Mouse (Mus musculus) liver, embryonic 14.5 days (tissue): ENCODE results near the gene Rassf3. TPM values are rescaled to one million over a fixed set of nuclear protein-coding genes. Genes with fewer than 3 reads are reported as not detected.

ENCODE experiments used
- ATAC-seq: fragments of 200-750 bp; cut with Nextera tagmentation; 2 replicates; pipeline ENCODE4 v1.8.0; 2017; ENCODE audit warnings: moderate number of reproducible peaks, mild to moderate bottlenecking, moderate library complexity; ENCODE audit not compliant: insufficient read depth
- DNase-seq, 3 experiments: peaks; one replicate each; pipeline ENCODE4 v3.0.0-alpha.2; 2012 to 2013; ENCODE audit warnings: low read depth in 3 of 3, low spot score in 3 of 3
- H3K27ac ChIP-seq: fragments of 300-500 bp; sonication (generic); 2 replicates; pipeline ENCODE4 v1.5.1; 2014; ENCODE audit warnings: moderate library complexity, mild to moderate bottlenecking, control low read depth, inconsistent platforms
- H3K27me3 ChIP-seq: fragments of 300-500 bp; sonication (generic); 2 replicates; pipeline ENCODE4 v1.6.1; 2014; ENCODE audit warnings: mild to moderate bottlenecking, low read length, moderate library complexity; ENCODE audit not compliant: control insufficient read depth, insufficient read depth
- H3K36me3 ChIP-seq: fragments of 300-500 bp; sonication (generic); replicated peaks from 2 replicates; pipeline ENCODE4 v1.6.1; 2014; ENCODE audit warnings: low read depth; ENCODE audit not compliant: control insufficient read depth, insufficient read depth
- H3K4me1 ChIP-seq, 2 experiments: fragments of 200-500 bp in 1 of 2; fragments of 300-500 bp in 1 of 2; sonication (generic) in 1 of 2; replicated peaks; 2 replicates each; pipeline ENCODE4 v1.6.1; 2012 to 2014; ENCODE audit warnings: antibody characterized with exemption in 1 of 2, inconsistent platforms in 1 of 2, low read length in 1 of 2; ENCODE audit not compliant: control insufficient read depth in 2 of 2, insufficient read depth in 2 of 2
- H3K4me2 ChIP-seq: fragments of 300-500 bp; sonication (generic); 2 replicates; pipeline ENCODE4 v1.6.1; 2014; ENCODE audit warnings: low read depth, mild to moderate bottlenecking, control low read depth, moderate library complexity
- H3K4me3 ChIP-seq, 2 experiments: fragments of 200-500 bp in 1 of 2; fragments of 300-500 bp in 1 of 2; sonication (generic) in 1 of 2; 2 replicates each; pipeline ENCODE4 v1.5.1; 2012 to 2014; ENCODE audit warnings: low read depth in 2 of 2, low read length in 2 of 2, mild to moderate bottlenecking in 2 of 2, control low read depth in 1 of 2, inconsistent platforms in 1 of 2, moderate library complexity in 1 of 2; ENCODE audit not compliant: insufficient read depth in 1 of 2
- H3K9ac ChIP-seq: fragments of 300-500 bp; sonication (generic); replicated peaks from 2 replicates; pipeline ENCODE4 v1.6.1; 2014; ENCODE audit warnings: mild to moderate bottlenecking, control low read depth, moderate library complexity
- H3K9me3 ChIP-seq: fragments of 300-500 bp; sonication (generic); 2 replicates; pipeline ENCODE4 v1.6.1; 2016; ENCODE audit warnings: low read length, mixed read lengths; ENCODE audit not compliant: control insufficient read depth
- CTCF ChIP-seq: IDR thresholded peaks from 2 replicates; pipeline ENCODE4 v1.5.1; 2016; ENCODE audit warnings: antibody characterized with exemption, low read depth, control low read depth
- EP300 ChIP-seq: IDR thresholded peaks from 2 replicates; pipeline ENCODE4 v1.6.1; 2016; ENCODE audit warnings: antibody characterized with exemption, low read depth
- WGBS: fragments of 180-500 bp; shearing (Covaris S2); extraction: QIAGEN DNeasy Blood & Tissue Kit; methylation state at CpG from one replicate; pipeline ENCODE4 v1.1.7; 2014; ENCODE audit not compliant: insufficient replicate concordance; 5-methylcytosine and 5-hydroxymethylcytosine counted together
- polyA plus RNA-seq, 2 experiments: library from polyadenylated mRNA; depleted of rRNA in 1 of 2; stranded (reverse) in 1 of 2; unstranded in 1 of 2; fragments of >200 nt; fragmentation: Nextera tagmentation in 1 of 2; extraction: Ambion mirVana in 1 of 2; gene quantifications; 2 replicates each; pipeline versions ENCODE4 v1.2.1 to v1.2.3; 2012 to 2014

Rassf3 gene
- polyA plus RNA-seq, 2 experiments, result 7.9 to 8.6 TPM

GRCm38 (mm10) chr10:121481141-121481540, 5.0 kb upstream of the Rassf3 start:
- H3K4me1 ChIP-seq, result peaks cover 9 to 16% of the 10 kb centered on the region in 2 experiments
- H3K9ac ChIP-seq, result no peak overlapping the region
- no peak overlapping the region for H3K4me3 ChIP-seq
- H3K4me2 ChIP-seq, result no peak overlapping the region
- TF ChIP-seq CTCF, result no peak
- TF ChIP-seq EP300, result no peak
- no peaks in the 10 kb centered on the region for H3K9me3 ChIP-seq
- H3K36me3 ChIP-seq, result no peaks in the 10 kb centered on the region
- H3K27me3 ChIP-seq, result no peaks in the 10 kb centered on the region
- WGBS, result 82% methylated on average over 10 of the region's 10 CpGs
- no peak for DNase-seq
- H3K27ac ChIP-seq, result no peak overlapping the region
- ATAC-seq, result no peak

GRCm38 (mm10) chr10:121479987-121480386, 3.8 kb upstream of the Rassf3 start:
- no peak overlapping the region for H3K9ac ChIP-seq
- H3K27me3 ChIP-seq, result peaks cover 3% of the 10 kb centered on the region
- ATAC-seq, result no peak
- H3K36me3 ChIP-seq, result no peaks in the 10 kb centered on the region
- H3K4me3 ChIP-seq, result no peak overlapping the region
- no peaks in the 10 kb centered on the region for H3K9me3 ChIP-seq
- DNase-seq, result no peak
- peaks cover 9 to 17% of the 10 kb centered on the region in 2 experiments for H3K4me1 ChIP-seq
- H3K27ac ChIP-seq, result no peak overlapping the region
- H3K4me2 ChIP-seq, result no peak overlapping the region
- WGBS, result 64% methylated on average over 1 of the region's 1 CpGs
- TF ChIP-seq CTCF, result no peak
- no peak for TF ChIP-seq EP300

DNA sequence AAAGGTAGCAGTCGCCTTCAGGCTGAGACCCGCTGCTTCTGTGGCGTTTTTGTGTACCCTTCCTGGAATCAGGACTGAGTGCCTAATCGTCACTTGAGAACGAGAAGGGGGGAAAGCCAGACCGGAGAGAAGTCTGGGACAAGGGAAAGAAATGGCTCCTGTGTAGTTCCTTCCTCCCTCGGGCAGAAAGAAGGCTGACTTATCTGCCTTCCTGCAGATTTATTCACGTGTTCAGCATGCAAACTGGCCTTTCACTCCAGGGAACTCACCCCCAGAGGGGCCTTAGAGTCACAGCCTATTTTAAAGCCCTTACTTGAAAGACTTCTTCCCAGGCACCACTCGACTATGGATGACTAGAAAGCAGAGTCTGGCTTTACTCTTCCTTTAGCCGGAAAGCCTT, 1.3 kb upstream of the Rassf3 start:
- H3K36me3 ChIP-seq, result no peaks in the 10 kb centered on the region
- peaks cover 29 to 34% of the 10 kb centered on the region in 2 experiments for H3K4me1 ChIP-seq
- WGBS, result 13% methylated on average over 10 of the region's 10 CpGs
- DNase-seq, result no peak
- H3K4me3 ChIP-seq, result peak overlapping the region in 1 of 2 experiments; percentile 70; a peak in 1 of 4 replicates
- H3K27me3 ChIP-seq, result peaks cover 3% of the 10 kb centered on the region
- peak overlapping the region; percentile 96 for H3K4me2 ChIP-seq
- ATAC-seq, result no peak
- peak overlapping the region; percentile 77 for H3K27ac ChIP-seq
- H3K9ac ChIP-seq, result peak overlapping the region; percentile 70
- H3K9me3 ChIP-seq, result no peaks in the 10 kb centered on the region
- TF ChIP-seq CTCF (no peak), EP300 (no peak)

GRCm38 (mm10) chr10:121476968-121477337, 806 bp upstream of the Rassf3 start:
- Histone ChIP-seq H3K9me3 (no peaks in the 10 kb centered on the region), H3K27ac (peak overlapping the region; percentile 77), H3K9ac (peak overlapping the region; percentile 70), H3K4me2 (peak overlapping the region; percentile 96), H3K36me3 (no peaks in the 10 kb centered on the region), H3K27me3 (peaks cover 3% of the 10 kb centered on the region), H3K4me3 (peak overlapping the region; percentile 68 to 70), H3K4me1 (peaks cover 32 to 36% of the 10 kb centered on the region in 2 experiments)
- DNase-seq, result no peak
- 7% methylated on average over 8 of the region's 8 CpGs for whole genome bisulfite sequencing
- no peak for TF ChIP-seq EP300
- ATAC-seq, result no peak

- no peak for DNase-seq
These were observed 438 bp downstream of the Rassf3 start for GRCm38 (mm10) chr10:121475672-121476146.

More at GRCm38 (mm10) chr10:121475672-121476146, 438 bp downstream of the Rassf3 start:
- H3K27me3 ChIP-seq, result peaks cover 3% of the 10 kb centered on the region
- peaks cover 32 to 39% of the 10 kb centered on the region in 2 experiments for H3K4me1 ChIP-seq
- peak; percentile 69 for ATAC-seq
- H3K9me3 ChIP-seq, result no peaks in the 10 kb centered on the region
- no peaks in the 10 kb centered on the region for H3K36me3 ChIP-seq
- 0 out of 2 replicates have a peak overlapping the region, but pooled peaks have one; percentile 9 for H3K27ac ChIP-seq
- peak overlapping the region; percentile 96 for H3K4me2 ChIP-seq
- H3K4me3 ChIP-seq, result peak overlapping the region; percentile 59 to 70
- peak overlapping the region; percentile 55 for H3K9ac ChIP-seq
- TF ChIP-seq CTCF (no peak), EP300 (no peak)
- under 1% methylated on average over 35 of the region's 45 CpGs for WGBS
